Mouse (Mus musculus) layer of hippocampus, postnatal 14 days (tissue): ENCODE measurements at regions not wholly inside any gene's neighbourhood (a gene's known extent, or its start where the extent isn't known, plus 50 kb on each side); places are given as distances from the start of the nearest gene placed in this dataset.
A peak's percentile ranks its signal among the peaks of the same experiment; 100 is the strongest.

Source experiments
- DNase-seq, 2 experiments: peaks; one replicate each; pipeline ENCODE4 v3.0.0; 2021 to 2022; ENCODE audit warnings: low spot score in 2 of 2, mixed read lengths in 1 of 2

GRCm38 (mm10) chr8:7489948-7490347 is 1171.1 kb downstream of the Efnb2 start:
- DNase-seq: no peak

GRCm38 (mm10) chr8:7472153-7472796 is 1188.8 kb downstream of the Efnb2 start:
- DNase-seq: no peak

- peak in 1 of 2 experiments; percentile 39 for DNase-seq
Measured at GRCm38 (mm10) chr8:7469261-7469660, 1191.8 kb downstream of the Efnb2 start.

- no peak for DNase-seq
Measured at GRCm38 (mm10) chr8:7462798-7463197, 1198.2 kb downstream of the Efnb2 start.

GRCm38 (mm10) chr8:7449361-7449760 is 1211.7 kb downstream of the Efnb2 start:
- DNase-seq: no peak

- no peak for DNase-seq
Measured at GRCm38 (mm10) chr8:7447026-7447425, 1214.0 kb downstream of the Efnb2 start.

- DNase-seq: no peak
Measured at GRCm38 (mm10) chr8:7440829-7441228, 1220.2 kb downstream of the Efnb2 start.

GRCm38 (mm10) chr8:7440278-7440684 is 1220.8 kb downstream of the Efnb2 start:
- DNase-seq: peak; percentile 4 to 20

GRCm38 (mm10) chr8:7439869-7440268 is 1221.2 kb downstream of the Efnb2 start:
- no peak for DNase-seq

- no peak for DNase-seq
Measured at GRCm38 (mm10) chr8:7430482-7430881, 1230.6 kb downstream of the Efnb2 start.

GRCm38 (mm10) chr8:7398175-7398574 is 1262.9 kb downstream of the Efnb2 start:
- no peak for DNase-seq

- peak in 1 of 2 experiments; percentile 3 for DNase-seq
Measured at GRCm38 (mm10) chr8:7397355-7397862, 1263.6 kb downstream of the Efnb2 start.
